Mouse (Mus musculus): ENCODE measurements at regions not wholly inside any gene's neighbourhood (a gene's known extent, or its start where the extent isn't known, plus 50 kb on each side); places are given as distances from the start of the nearest gene placed in this dataset.

- no peak for DNase-seq (ENCODE audit: low spot score)
Measured at GRCm38 (mm10) chr6:148541981-148542380, 97.8 kb upstream of the Tmtc1 start.

GRCm38 (mm10) chr6:148539207-148539960 is 95.2 kb upstream of the Tmtc1 start:
- no peak for DNase-seq (ENCODE audit: low spot score)

- no peak for DNase-seq (ENCODE audit: low spot score)
Measured at GRCm38 (mm10) chr6:148534364-148534763, 90.2 kb upstream of the Tmtc1 start.

GRCm38 (mm10) chr6:148531068-148531467 is 86.9 kb upstream of the Tmtc1 start:
- DNase-seq (ENCODE audit: low spot score) = no peak

GRCm38 (mm10) chr6:148528611-148529010 is 84.4 kb upstream of the Tmtc1 start:
- DNase-seq (ENCODE audit: low spot score) = no peak

- no peak for DNase-seq (ENCODE audit: low spot score)
Measured at GRCm38 (mm10) chr6:148522893-148523292, 78.7 kb upstream of the Tmtc1 start.

- no peak for DNase-seq (ENCODE audit: low spot score)
Measured at GRCm38 (mm10) chr6:148517536-148518245, 73.5 kb upstream of the Tmtc1 start.

GRCm38 (mm10) chr6:148516654-148517053 is 72.5 kb upstream of the Tmtc1 start:
- no peak for DNase-seq (ENCODE audit: low spot score)

GRCm38 (mm10) chr6:148515105-148515504 is 70.9 kb upstream of the Tmtc1 start:
- DNase-seq (ENCODE audit: low spot score) = no peak

GRCm38 (mm10) chr6:148514645-148515044 is 70.5 kb upstream of the Tmtc1 start:
- no peak for DNase-seq (ENCODE audit: low spot score)

- DNase-seq (ENCODE audit: low spot score) = no peak
Measured at GRCm38 (mm10) chr6:148514124-148514523, 69.9 kb upstream of the Tmtc1 start.

- DNase-seq (ENCODE audit: low spot score) = no peak
Measured at GRCm38 (mm10) chr6:148513134-148513533, 68.9 kb upstream of the Tmtc1 start.

GRCm38 (mm10) chr6:148505325-148505724 is 61.1 kb upstream of the Tmtc1 start:
- DNase-seq (ENCODE audit: low spot score) = no peak

GRCm38 (mm10) chr6:148500251-148501179 is 56.3 kb upstream of the Tmtc1 start:
- DNase-seq (ENCODE audit: low spot score) = peak; percentile 32

All from ovary, adult 18-20 months (tissue).